In genomic region chr13:34128276-34129114, GRCm38 (mm10) we compare ENCODE assay signal across 10 mouse cellular contexts. TPM values are rescaled to one million over a fixed set of nuclear protein-coding genes. Genes with fewer than 3 reads are reported as not detected.
A peak's percentile ranks its signal among the peaks of the same experiment; 100 is the strongest.
DNase-seq lines count a peak whose midpoint lies in the region; ATAC-seq and TF ChIP-seq lines count a peak whose summit lies in the region.
"Had no signal": no experiment of that assay in that cellular context is flagged by ENCODE, and none has a peak within 500 bp of the region (broad histone marks: within the 10 kb centered on the region; RNA-seq: fewer than 3 reads in every experiment).

No protein-coding gene starts in this region.

- WGBS in embryonic facial prominence, embryonic 15.5 days: 61% methylated on average over 9 of the region's 9 CpGs
- 68% methylated on average over 9 of the region's 9 CpGs for WGBS in intestine, embryonic 16.5 days
- 6% methylated on average over 7 of the region's 9 CpGs for WGBS in midbrain, postnatal 0 days

- no peak for DNase-seq in left cerebral cortex, adult 2 months (ENCODE audit: extremely low spot score in 1 of 2, low spot score in 2 of 2)
- no peak for DNase-seq in left cerebral cortex, postnatal 10 days (ENCODE audit: extremely low spot score in 1 of 2, low spot score in 2 of 2)
- peak; percentile 54 for DNase-seq in midbrain, postnatal 0 days (ENCODE audit: low spot score)
- DNase-seq in Muller cell, postnatal 12 days (ENCODE audit: inconsistent ontology term): no peak
- no peak for DNase-seq in gastrocnemius, postnatal 4 days (ENCODE audit: low spot score in 2 of 2)
- DNase-seq in left cerebral cortex, adult 8-10 months (ENCODE audit: low spot score in 2 of 2): no peak
- DNase-seq: cerebellum, adult 9-10 months had no signal

- H3K36me3 ChIP-seq in embryonic facial prominence, embryonic 15.5 days: peaks cover 4% of the 10 kb centered on the region; the same call in 1 of the 2 replicates
- no peaks in the 10 kb centered on the region; the same call in 1 of the 2 replicates for H3K36me3 ChIP-seq in intestine, embryonic 16.5 days (ENCODE audit: control insufficient read depth, insufficient read depth, low read length)
- H3K36me3 ChIP-seq in midbrain, postnatal 0 days (ENCODE audit: insufficient read depth, low read length): peaks cover 13% of the 10 kb centered on the region; the same call in 1 of the 2 replicates

- no peak for ATAC-seq in embryonic facial prominence, embryonic 15.5 days (ENCODE audit: insufficient number of reproducible peaks, low FRiP score, low TSS enrichment, low read depth)
- no peak for ATAC-seq in intestine, embryonic 16.5 days
- ATAC-seq in midbrain, postnatal 0 days (ENCODE audit: low FRiP score): no peak

- no peak overlapping the region for H3K9ac ChIP-seq in embryonic facial prominence, embryonic 15.5 days
- no peak overlapping the region for H3K9ac ChIP-seq in intestine, embryonic 16.5 days (ENCODE audit: low read depth, low read length)
- peak overlapping the region; percentile 92 for H3K9ac ChIP-seq in midbrain, postnatal 0 days (replicated peaks; ENCODE audit: low read length, poor library complexity, severe bottlenecking)

- peaks cover 42% of the 10 kb centered on the region for H3K4me1 ChIP-seq in embryonic facial prominence, embryonic 15.5 days
- peaks cover 21% of the 10 kb centered on the region for H3K4me1 ChIP-seq in intestine, embryonic 16.5 days (ENCODE audit: control insufficient read depth, insufficient read depth, low read length)
- peaks cover 19% of the 10 kb centered on the region for H3K4me1 ChIP-seq in midbrain, postnatal 0 days (ENCODE audit: insufficient read depth, low read length)

- peak overlapping the region; percentile 32; the same call in 1 of the 2 replicates for H3K27ac ChIP-seq in left cerebral cortex, adult 2 months
- no peak overlapping the region for H3K27ac ChIP-seq in embryonic facial prominence, embryonic 15.5 days (replicated peaks)
- H3K27ac ChIP-seq in intestine, embryonic 16.5 days (ENCODE audit: low read length): no peak overlapping the region
- H3K27ac ChIP-seq in midbrain, postnatal 0 days (ENCODE audit: low read depth, low read length): peak overlapping the region; percentile 100

- H3K27me3 ChIP-seq in embryonic facial prominence, embryonic 15.5 days: peaks cover 7% of the 10 kb centered on the region; the same call in 1 of the 2 replicates
- peaks cover under 1% of the 10 kb centered on the region; the same call in 1 of the 2 replicates for H3K27me3 ChIP-seq in intestine, embryonic 16.5 days (replicated peaks; ENCODE audit: control insufficient read depth, insufficient read depth, low read length)
- no peaks in the 10 kb centered on the region for H3K27me3 ChIP-seq in midbrain, postnatal 0 days (ENCODE audit: insufficient read depth, low read length)

- H3K4me3 ChIP-seq in left cerebral cortex, adult 2 months: peak overlapping the region; percentile 29
- H3K4me3 ChIP-seq in embryonic facial prominence, embryonic 15.5 days (replicated peaks): peak overlapping the region; percentile 67
- peak overlapping the region; percentile 75; the same call in 1 of the 2 replicates for H3K4me3 ChIP-seq in intestine, embryonic 16.5 days (ENCODE audit: low read length)
- H3K4me3 ChIP-seq in midbrain, postnatal 0 days (ENCODE audit: low read depth, low read length): peak overlapping the region; percentile 69

- H3K9me3 ChIP-seq in embryonic facial prominence, embryonic 15.5 days (replicated peaks): no peaks in the 10 kb centered on the region
- no peaks in the 10 kb centered on the region for H3K9me3 ChIP-seq in intestine, embryonic 16.5 days (ENCODE audit: control insufficient read depth, low read length)
- H3K9me3 ChIP-seq in midbrain, postnatal 0 days (ENCODE audit: low read length): no peaks in the 10 kb centered on the region

- no peak for TF ChIP-seq CTCF in left cerebral cortex, adult 2 months (IDR thresholded peaks at IDR 0.05)
- TF ChIP-seq CTCF in midbrain, postnatal 0 days (IDR thresholded peaks at IDR 0.05): no peak

- peak overlapping the region; percentile 87 for H3K4me2 ChIP-seq in embryonic facial prominence, embryonic 15.5 days (replicated peaks)
- H3K4me2 ChIP-seq in intestine, embryonic 16.5 days (ENCODE audit: low read depth, low read length): peak overlapping the region; percentile 96
- peak overlapping the region; percentile 86 for H3K4me2 ChIP-seq in midbrain, postnatal 0 days (ENCODE audit: low read depth, low read length, poor library complexity, severe bottlenecking)

- intact Hi-C loops in left cerebral cortex, adult 2 months (cut with DNase I): no loop called here
- intact Hi-C loops in left cerebral cortex, postnatal 10 days (cut with DNase I): no loop called here

RNA-seq across cellular contexts. Expression of gene Tubb2b, which starts 1.8 kb away (rescaled TPM):
- 100 to 1,000 TPM; 153 to 177 TPM for total RNA-seq in left cerebral cortex, adult 2 months (2021)
- 1,000 to 10,000 TPM; 1,287 to 1,419 TPM for total RNA-seq in left cerebral cortex, postnatal 10 days (2021)
- polyA plus RNA-seq in embryonic facial prominence, embryonic 15.5 days (2015; fragmentation: Nextera tagmentation; extraction: Ambion mirVana): 55.4 and 56.9 TPM in 2 replicates
- polyA plus RNA-seq in intestine, embryonic 16.5 days (2015; fragmentation: Nextera tagmentation; extraction: Ambion mirVana): 30.4 and 36.0 TPM in 2 replicates
- 4,904 and 4,995 TPM in 2 replicates for total RNA-seq in midbrain, postnatal 0 days (2014; rRNA removed)
- polyA plus RNA-seq in midbrain, postnatal 0 days (2015; fragmentation: Nextera tagmentation; extraction: Ambion mirVana): 937 and 994 TPM in 2 replicates
- total RNA-seq in gastrocnemius, postnatal 4 days (2021): 10 to 100 TPM; 74.8 to 91.5 TPM
- 100 to 1,000 TPM; 158 to 170 (median 167) TPM for total RNA-seq in left cerebral cortex, adult 8-10 months (2022)
- total RNA-seq: hematopoietic stem cell, adult 5-6 weeks had no signal

RNA-seq across cellular contexts. Expression of gene Psmg4, which starts 34.3 kb away (rescaled TPM):
- 10 to 100 TPM; 19.4 to 20.6 TPM for total RNA-seq in left cerebral cortex, adult 2 months (2021)
- 10 to 100 TPM; 29.5 to 30.0 TPM for total RNA-seq in left cerebral cortex, postnatal 10 days (2021)
- polyA plus RNA-seq in embryonic facial prominence, embryonic 15.5 days (2015; fragmentation: Nextera tagmentation; extraction: Ambion mirVana): 72.6 and 76.4 TPM in 2 replicates
- 66.7 and 67.2 TPM in 2 replicates for polyA plus RNA-seq in intestine, embryonic 16.5 days (2015; fragmentation: Nextera tagmentation; extraction: Ambion mirVana)
- 36.5 and 99.5 TPM in 2 replicates for total RNA-seq in midbrain, postnatal 0 days (2014; rRNA removed)
- 82.0 and 87.7 TPM in 2 replicates for polyA plus RNA-seq in midbrain, postnatal 0 days (2015; fragmentation: Nextera tagmentation; extraction: Ambion mirVana)
- total RNA-seq in gastrocnemius, postnatal 4 days (2021): 10 to 100 TPM; 38.1 to 41.7 TPM
- total RNA-seq in left cerebral cortex, adult 8-10 months (2022): 10 to 100 TPM; 22.1 to 27.2 (median 25.6) TPM

RNA-seq across cellular contexts. Expression of gene Tubb2a, which starts 50.7 kb away (rescaled TPM):
- total RNA-seq in left cerebral cortex, adult 2 months (2021): 100 to 1,000 TPM; 768 to 774 TPM
- total RNA-seq in left cerebral cortex, postnatal 10 days (2021): 1,000 to 10,000 TPM; 2,795 to 2,863 TPM
- polyA plus RNA-seq in embryonic facial prominence, embryonic 15.5 days (2015; fragmentation: Nextera tagmentation; extraction: Ambion mirVana): 208 and 211 TPM in 2 replicates
- 149 and 162 TPM in 2 replicates for polyA plus RNA-seq in intestine, embryonic 16.5 days (2015; fragmentation: Nextera tagmentation; extraction: Ambion mirVana)
- 5,907 and 6,629 TPM in 2 replicates for total RNA-seq in midbrain, postnatal 0 days (2014; rRNA removed)
- 4,276 and 4,687 TPM in 2 replicates for polyA plus RNA-seq in midbrain, postnatal 0 days (2015; fragmentation: Nextera tagmentation; extraction: Ambion mirVana)
- 100 to 1,000 TPM in 1 of 2 experiments, 10 to 100 TPM in 1; 99.9 to 117 TPM for total RNA-seq in gastrocnemius, postnatal 4 days (2021)
- total RNA-seq in left cerebral cortex, adult 8-10 months (2022): 100 to 1,000 TPM; 633 to 733 (median 691) TPM

Comparison
In these comparisons a context has a peak if more than half of its experiments do, and no peak if none do; other contexts are left out.
1. RNA of gene Tubb2b, which starts 1.8 kb away (total RNA-seq): 4,904 to 4,995 TPM in midbrain, postnatal 0 days and 1,287 to 1,419 TPM in left cerebral cortex, postnatal 10 days; 153 to 177 TPM in left cerebral cortex, adult 2 months, 158 to 170 TPM in left cerebral cortex, adult 8-10 months and 74.8 to 91.5 TPM in gastrocnemius, postnatal 4 days; every median in the first group is over 4 times any median in the second.
2. H3K27ac ChIP-seq: peak in left cerebral cortex, adult 2 months (single experiment) and midbrain, postnatal 0 days (single experiment); none in embryonic facial prominence, embryonic 15.5 days (single experiment) and intestine, embryonic 16.5 days (single experiment).
3. RNA of gene Tubb2a, which starts 50.7 kb away (total RNA-seq): 5,907 to 6,629 TPM in midbrain, postnatal 0 days, 2,795 to 2,863 TPM in left cerebral cortex, postnatal 10 days, 768 to 774 TPM in left cerebral cortex, adult 2 months and 633 to 733 TPM in left cerebral cortex, adult 8-10 months; 99.9 to 117 TPM in gastrocnemius, postnatal 4 days; every median in the first group is over 4 times any median in the second.
4. Peak in every context shown above with its lines, with median percentiles within 50 percentile points of each other: H3K4me3 ChIP-seq and H3K4me2 ChIP-seq.